Mouse (Mus musculus): ENCODE results near the gene Lpgat1.

Gene Lpgat1

GRCm38 (mm10) chr1:191717601-191718498 lies at the start of gene Lpgat1:
Gene Lpgat1, plus strand, starts transcription at chr1:191717834.
- DNase-seq (ENCODE audit: low read depth, low spot score): peak; percentile 85

GRCm38 (mm10) chr1:191668030-191668429 lies 49.6 kb upstream of the Lpgat1 start:
- no peak for DNase-seq (ENCODE audit: low read depth, low spot score)

GRCm38 (mm10) chr1:191674071-191674470 lies 43.6 kb upstream of the Lpgat1 start:
- DNase-seq (ENCODE audit: low read depth, low spot score): no peak

- no peak for DNase-seq (ENCODE audit: low read depth, low spot score)
Measured at GRCm38 (mm10) chr1:191681633-191682032, 36.0 kb upstream of the Lpgat1 start.

GRCm38 (mm10) chr1:191687531-191687930 lies 30.1 kb upstream of the Lpgat1 start:
- DNase-seq (ENCODE audit: low read depth, low spot score): no peak

- no peak for DNase-seq (ENCODE audit: low read depth, low spot score)
Measured at GRCm38 (mm10) chr1:191693231-191693630, 24.4 kb upstream of the Lpgat1 start.

- DNase-seq (ENCODE audit: low read depth, low spot score): no peak
Measured at GRCm38 (mm10) chr1:191698253-191698795, 19.3 kb upstream of the Lpgat1 start.

GRCm38 (mm10) chr1:191704535-191704934 lies 13.1 kb upstream of the Lpgat1 start:
- DNase-seq (ENCODE audit: low read depth, low spot score): peak; percentile 36

- no peak for DNase-seq (ENCODE audit: low read depth, low spot score)
Measured at GRCm38 (mm10) chr1:191706541-191707078, 11.0 kb upstream of the Lpgat1 start.

GRCm38 (mm10) chr1:191709811-191710210 lies 7.8 kb upstream of the Lpgat1 start:
- DNase-seq (ENCODE audit: low read depth, low spot score): no peak

- peak; percentile 85 for DNase-seq (ENCODE audit: low read depth, low spot score)
Measured at GRCm38 (mm10) chr1:191712224-191712838, 5.3 kb upstream of the Lpgat1 start.

- peak; percentile 18 for DNase-seq (ENCODE audit: low read depth, low spot score)
Measured at GRCm38 (mm10) chr1:191713813-191714212, 3.8 kb upstream of the Lpgat1 start.

GRCm38 (mm10) chr1:191715150-191715549 lies 2.5 kb upstream of the Lpgat1 start:
- peak; percentile 77 for DNase-seq (ENCODE audit: low read depth, low spot score)

GRCm38 (mm10) chr1:191717141-191717540 lies 493 bp upstream of the Lpgat1 start:
- peak; percentile 71 for DNase-seq (ENCODE audit: low read depth, low spot score)

- DNase-seq (ENCODE audit: low read depth, low spot score): peak; percentile 63
Measured at GRCm38 (mm10) chr1:191718522-191719281, 1.1 kb downstream of the Lpgat1 start.

GRCm38 (mm10) chr1:191719326-191719725 lies 1.7 kb downstream of the Lpgat1 start:
- DNase-seq (ENCODE audit: low read depth, low spot score): peak; percentile 65

- peak; percentile 32 for DNase-seq (ENCODE audit: low read depth, low spot score)
Measured at GRCm38 (mm10) chr1:191720419-191720818, 2.8 kb downstream of the Lpgat1 start.

GRCm38 (mm10) chr1:191722706-191723105 lies 5.1 kb downstream of the Lpgat1 start:
- DNase-seq (ENCODE audit: low read depth, low spot score): peak; percentile 17

GRCm38 (mm10) chr1:191723675-191724074 lies 6.0 kb downstream of the Lpgat1 start:
- DNase-seq (ENCODE audit: low read depth, low spot score): peak; percentile 45

GRCm38 (mm10) chr1:191724385-191725061 lies 6.9 kb downstream of the Lpgat1 start:
- DNase-seq (ENCODE audit: low read depth, low spot score): peak; percentile 87

- DNase-seq (ENCODE audit: low read depth, low spot score): no peak
Measured at GRCm38 (mm10) chr1:191732623-191733022, 15.0 kb downstream of the Lpgat1 start.
